Mouse (Mus musculus) brain, adult 2 months (tissue): ENCODE results near the gene Lpin2.

Experiments
- DNase-seq: peaks from one replicate; pipeline ENCODE4 v3.0.0; 2011; ENCODE audit warnings: low read depth, low spot score

Lpin2 gene

GRCm38 (mm10) chr17:71182211-71182721 lies at the start of gene Lpin2:
Gene Lpin2 (plus strand): TSS chr17:71182560.
- DNase-seq = peak; percentile 28

- DNase-seq = no peak
Observed at GRCm38 (mm10) chr17:71132856-71133439, 49.4 kb upstream of the Lpin2 start.

- no peak for DNase-seq
Observed at GRCm38 (mm10) chr17:71134441-71134955, 47.9 kb upstream of the Lpin2 start.

GRCm38 (mm10) chr17:71135108-71135507 lies 47.3 kb upstream of the Lpin2 start:
- DNase-seq = peak; percentile 40

DNA sequence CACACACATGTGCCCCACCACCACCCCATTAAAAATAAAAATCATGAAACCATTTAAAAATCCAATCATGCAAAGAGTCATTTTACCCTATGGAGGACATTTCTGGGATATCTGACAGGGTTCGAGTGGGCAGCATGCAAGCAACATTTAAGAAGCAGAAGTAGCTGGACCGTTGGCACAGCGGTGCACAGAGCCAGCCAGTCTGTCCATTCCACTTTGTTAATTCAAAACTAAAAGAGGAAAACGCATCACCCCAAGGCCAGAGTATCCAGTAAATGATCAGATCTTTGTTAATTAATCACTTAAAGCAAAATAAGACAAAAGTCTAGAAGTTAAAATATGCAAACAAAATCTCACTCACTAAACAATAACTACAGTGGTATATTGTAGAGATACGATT lies 46.5 kb upstream of the Lpin2 start:
- no peak for DNase-seq

GRCm38 (mm10) chr17:71136384-71137333 lies 45.7 kb upstream of the Lpin2 start:
- no peak for DNase-seq

GRCm38 (mm10) chr17:71137334-71137721 lies 45.0 kb upstream of the Lpin2 start:
- DNase-seq = no peak

- DNase-seq = peak; percentile 58
Observed at GRCm38 (mm10) chr17:71142068-71142467, 40.3 kb upstream of the Lpin2 start.

DNA sequence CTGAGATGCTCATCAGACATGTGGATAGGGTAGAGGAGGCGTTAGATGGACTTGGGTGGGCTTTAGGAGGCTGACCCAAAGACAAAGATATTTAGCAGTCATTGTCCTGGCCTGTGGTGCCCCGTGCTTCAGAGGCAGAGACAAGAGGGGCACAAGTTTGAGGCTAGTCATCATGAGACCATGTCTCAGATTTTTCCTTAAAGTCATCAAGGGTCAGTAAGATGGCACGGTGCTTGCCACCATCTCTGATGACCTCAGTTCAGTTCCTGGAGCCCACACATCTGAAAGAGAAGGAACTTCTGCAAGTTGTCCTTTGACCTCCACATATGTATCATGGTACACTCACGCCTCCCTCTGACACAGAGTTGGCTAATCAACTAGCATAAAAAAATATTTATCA lies 39.2 kb upstream of the Lpin2 start:
- no peak for DNase-seq

GRCm38 (mm10) chr17:71144322-71145116 lies 37.8 kb upstream of the Lpin2 start:
- DNase-seq = no peak

DNA sequence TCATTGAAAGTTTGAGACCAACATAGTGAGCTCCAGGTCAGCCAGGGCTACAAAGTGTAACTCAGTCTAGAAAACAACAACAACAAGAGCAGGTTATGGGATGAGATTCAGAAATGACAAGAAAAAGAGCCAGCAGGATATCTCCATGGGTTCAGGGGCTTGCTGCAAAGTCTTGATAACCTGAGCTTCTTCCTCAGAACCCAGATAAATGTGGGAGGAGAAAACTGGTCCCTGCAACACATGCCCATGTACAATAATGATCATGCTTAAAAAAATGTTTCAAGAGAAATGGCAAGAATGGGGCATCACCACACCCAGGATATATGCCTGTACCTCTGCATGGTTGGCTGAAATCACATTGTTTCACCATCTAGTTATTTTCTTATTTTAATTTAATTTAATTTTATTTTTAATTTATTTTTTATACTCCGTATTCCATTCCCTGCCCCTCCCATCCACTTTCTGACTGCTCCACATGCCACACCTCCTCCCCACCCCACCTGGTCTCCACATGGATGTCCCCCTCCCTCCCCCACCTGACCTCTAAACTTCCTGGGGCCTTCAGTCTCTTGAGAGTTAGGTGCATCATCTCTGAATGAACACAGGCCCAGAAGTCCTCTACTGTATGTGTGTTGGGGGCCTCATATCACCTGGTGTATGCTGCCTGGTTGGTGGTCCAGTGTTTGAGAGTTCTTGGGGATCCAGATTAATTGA lies 37.0 kb upstream of the Lpin2 start:
- no peak for DNase-seq

- DNase-seq = no peak
Observed at GRCm38 (mm10) chr17:71153356-71153755, 29.0 kb upstream of the Lpin2 start.

DNA sequence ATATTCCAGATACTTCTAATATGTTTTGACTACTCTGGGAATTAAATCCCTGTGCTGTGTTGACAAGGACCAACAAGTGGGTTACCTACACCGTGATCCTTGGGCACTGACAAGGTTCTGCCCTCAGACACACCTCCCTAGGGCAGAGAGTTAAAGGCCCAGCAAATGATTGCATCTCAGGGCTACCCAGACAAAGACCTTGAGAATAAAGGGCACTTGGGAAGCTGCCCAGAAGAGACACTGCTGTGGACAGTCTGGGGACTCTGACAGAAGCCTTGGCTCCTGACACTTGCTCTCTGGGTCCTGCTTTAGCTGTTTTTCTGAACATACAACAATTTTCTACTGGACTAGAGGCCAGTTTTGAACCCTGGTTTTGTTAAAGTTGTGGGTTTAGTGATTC lies 27.1 kb upstream of the Lpin2 start:
- no peak for DNase-seq

GRCm38 (mm10) chr17:71159152-71159567 lies 23.2 kb upstream of the Lpin2 start:
- DNase-seq = no peak

DNA sequence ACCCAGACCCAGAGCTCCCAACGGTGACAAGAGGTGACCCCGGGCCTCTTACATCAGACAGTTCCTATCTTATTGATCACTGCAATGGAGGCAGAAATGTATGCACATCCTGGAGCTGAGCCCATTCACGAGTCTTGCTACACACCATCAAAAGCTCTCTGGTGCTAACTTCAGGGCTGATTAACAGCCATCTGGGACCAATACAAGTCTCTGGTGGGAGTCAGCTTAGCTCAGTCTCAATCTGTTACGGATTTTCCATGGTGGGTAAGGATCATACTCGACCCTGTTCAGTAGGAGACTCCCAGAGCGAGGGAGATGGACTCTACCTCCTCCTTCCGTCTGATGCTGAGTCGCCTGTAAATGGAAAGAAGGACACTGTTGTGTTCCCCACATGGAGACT lies 22.6 kb upstream of the Lpin2 start:
- no peak for DNase-seq

DNA sequence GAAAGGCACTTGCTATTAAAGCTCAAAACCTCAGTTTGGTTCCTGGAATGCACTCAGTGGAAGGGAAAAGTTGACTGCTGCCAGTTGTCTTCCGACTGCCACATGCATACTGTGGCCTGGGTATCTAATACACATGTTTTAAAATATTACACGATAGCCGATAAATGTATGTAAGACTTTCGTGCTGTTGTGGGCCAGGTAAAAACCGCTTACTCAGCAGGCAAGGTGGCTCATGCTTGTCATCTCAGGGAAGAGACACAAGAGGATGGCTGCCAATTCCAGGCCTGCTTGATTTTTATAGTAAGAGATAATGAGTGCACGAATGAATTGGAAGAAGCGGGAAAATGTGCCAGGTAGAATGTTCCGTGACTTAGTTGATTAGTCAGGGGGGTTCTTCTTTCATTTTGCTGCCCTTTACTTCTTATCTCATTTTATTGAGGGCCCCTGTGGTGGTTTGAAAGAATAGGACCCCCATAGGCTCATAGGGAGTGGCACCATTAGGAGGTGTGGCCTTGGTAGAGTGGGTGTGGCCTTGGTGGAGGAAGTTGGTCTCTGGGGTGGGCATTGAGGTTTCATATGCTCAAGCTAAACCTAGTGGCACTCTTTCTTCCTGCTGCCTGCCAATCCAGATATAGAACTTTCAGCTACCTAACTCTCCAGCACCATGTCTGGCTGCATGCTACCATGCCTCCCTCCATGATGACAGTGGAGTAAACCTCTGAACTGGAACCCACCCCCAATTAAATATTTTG lies 21.9 kb upstream of the Lpin2 start:
- DNase-seq = no peak

- peak; percentile 86 for DNase-seq
Observed at GRCm38 (mm10) chr17:71164991-71165390, 17.4 kb upstream of the Lpin2 start.

DNA sequence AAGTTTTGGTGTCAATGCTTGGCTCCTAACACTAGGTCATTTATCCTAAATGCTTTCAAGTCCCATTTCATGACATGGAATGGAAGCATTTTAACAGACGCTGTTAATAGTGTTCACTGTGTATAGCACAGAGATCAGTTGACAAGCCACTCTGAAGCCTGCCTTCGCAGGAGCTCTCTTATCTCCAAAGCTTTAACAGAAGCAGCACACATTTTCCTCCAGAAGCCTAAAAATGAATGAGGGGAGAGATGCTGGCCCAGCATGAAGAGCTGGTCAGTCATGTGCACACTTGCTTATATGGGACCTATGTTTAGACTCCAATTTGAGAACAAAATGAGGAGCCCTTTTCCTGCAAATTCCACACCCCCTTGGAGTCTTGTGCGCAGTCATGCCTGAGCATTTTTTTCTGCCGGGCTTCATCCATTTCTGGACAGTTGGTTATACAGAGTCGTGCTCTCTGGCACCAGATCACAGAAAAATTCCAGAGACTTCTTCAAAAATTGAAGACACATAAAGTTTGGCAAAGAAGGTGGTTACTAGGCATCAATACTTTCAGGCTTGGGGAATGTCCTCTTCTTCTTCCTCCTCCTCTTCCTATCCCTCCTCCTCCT lies 14.1 kb upstream of the Lpin2 start:
- DNase-seq = no peak

DNA sequence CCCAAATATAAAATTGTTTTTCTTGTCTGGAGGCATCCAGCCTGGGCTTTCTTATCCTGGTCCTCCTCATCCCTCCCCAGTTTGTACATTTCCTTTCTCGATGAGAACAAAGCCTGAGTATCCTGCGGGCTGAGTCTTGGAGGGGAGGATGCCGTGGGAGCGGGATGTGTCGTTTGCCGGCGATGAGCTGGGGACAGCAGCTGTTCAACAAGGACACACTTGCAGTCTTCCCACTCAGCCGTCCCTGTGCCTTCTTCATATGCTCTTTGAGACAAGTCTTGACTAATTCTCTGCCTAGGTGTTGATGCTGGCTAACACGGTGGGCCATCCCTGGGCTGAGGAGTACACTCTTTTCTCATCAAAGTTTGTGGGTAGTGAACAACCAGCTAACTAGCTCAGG lies 13.5 kb upstream of the Lpin2 start:
- DNase-seq = peak; percentile 83

GRCm38 (mm10) chr17:71169639-71170038 lies 12.7 kb upstream of the Lpin2 start:
- no peak for DNase-seq
